Mouse (Mus musculus) embryonic fibroblast, embryonic 13.5 days (primary cell): ENCODE data around the gene Klhl42.

Experiments used
- CTCF ChIP-seq: IDR thresholded peaks from 2 replicates; pipeline ENCODE4 v1.5.1; 2011; ENCODE audit warnings: mild to moderate bottlenecking, control low read depth, low read length, moderate library complexity, borderline replicate concordance; ENCODE audit not compliant: insufficient read depth
- POLR2A ChIP-seq: IDR thresholded peaks from 2 replicates; pipeline ENCODE4 v1.6.1; 2011; ENCODE audit warnings: low read depth, mild to moderate bottlenecking, control low read depth, low read length, moderate library complexity

DNA sequence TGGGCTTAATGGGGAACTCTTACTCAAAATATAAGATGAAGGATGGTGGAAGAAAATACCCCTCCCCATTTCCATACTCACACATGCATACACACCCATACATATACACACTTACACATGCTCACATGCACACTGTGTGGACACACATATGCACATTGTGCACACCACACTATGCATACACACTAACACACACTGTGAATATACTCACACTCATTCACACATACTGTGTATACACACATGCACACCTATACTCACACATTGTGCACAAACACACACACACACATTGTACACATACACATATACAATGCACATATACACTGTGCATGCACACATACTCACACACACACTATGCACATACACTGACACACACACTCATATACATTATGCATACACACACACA, 60.7 kb downstream of the Klhl42 start:
- TF ChIP-seq CTCF (no peak), POLR2A (no peak)
